Mouse (Mus musculus) CH12.LX (cell line): ENCODE measurements at regions not wholly inside any gene's neighbourhood (a gene's known extent, or its start where the extent isn't known, plus 50 kb on each side); places are given as distances from the start of the nearest gene placed in this dataset.
A peak's percentile ranks its signal among the peaks of the same experiment; 100 is the strongest.

Source experiments
- DNase-seq: peaks from one replicate; pipeline ENCODE4 v3.0.0-alpha.2; 2013; ENCODE audit errors: extremely low read depth
- H3K27ac ChIP-seq: 2 replicates; pipeline ENCODE4 v1.5.1; 2012; ENCODE audit warnings: low read depth, mild to moderate bottlenecking, control low read depth, moderate library complexity; ENCODE audit not compliant: insufficient read depth
- H3K27me3 ChIP-seq: replicated peaks from 2 replicates; pipeline ENCODE3; 2012; ENCODE audit warnings: inconsistent platforms
- H3K36me3 ChIP-seq, 2 experiments: replicated peaks in 1 of 2; 2 replicates each; pipeline versions ENCODE3 to v1.6.1; 2012; ENCODE audit warnings: inconsistent platforms in 1 of 2, low read length in 1 of 2, mild to moderate bottlenecking in 1 of 2, mixed read lengths in 1 of 2, moderate library complexity in 1 of 2; ENCODE audit not compliant: control insufficient read depth in 1 of 2, insufficient read depth in 1 of 2
- H3K4me1 ChIP-seq, 2 experiments: 2 replicates each; pipeline ENCODE4 v1.6.1; 2012; ENCODE audit warnings: inconsistent platforms in 1 of 2, moderate library complexity in 1 of 2; ENCODE audit not compliant: insufficient read depth in 2 of 2, control insufficient read depth in 1 of 2
- H3K4me2 ChIP-seq: 2 replicates; pipeline ENCODE4 v1.6.1; 2012; ENCODE audit warnings: low read depth, mild to moderate bottlenecking, control low read depth; ENCODE audit not compliant: poor library complexity, insufficient read depth, severe bottlenecking
- H3K4me3 ChIP-seq, 3 experiments: fragments of 150-350 bp in 1 of 3; sonication (generic) in 1 of 3; replicated peaks in 1 of 3; 2 replicates each; pipeline versions ENCODE3 to v1.5.1; 2011 to 2012; ENCODE audit warnings: low read depth in 2 of 3, low read length in 2 of 3, mild to moderate bottlenecking in 2 of 3, moderate library complexity in 2 of 3, control low read depth in 1 of 3, improper control_type of control experiment in 1 of 3, inconsistent platforms in 1 of 3, mixed read lengths in 1 of 3; ENCODE audit not compliant: poor library complexity in 1 of 3
- H3K79me2 ChIP-seq: replicated peaks from 2 replicates; pipeline ENCODE4 v1.6.1; 2012; ENCODE audit warnings: mild to moderate bottlenecking, moderate library complexity; ENCODE audit not compliant: control insufficient read depth, poor library complexity, insufficient read depth, severe bottlenecking; ENCODE audit errors: extremely low read depth
- H3K9ac ChIP-seq: 2 replicates; pipeline ENCODE4 v1.6.1; 2012; ENCODE audit warnings: low read depth, mild to moderate bottlenecking, control low read depth, moderate library complexity; ENCODE audit not compliant: insufficient read depth
- H3K9me3 ChIP-seq: replicated peaks from 2 replicates; pipeline ENCODE3; 2012; ENCODE audit warnings: low read length, inconsistent platforms, mixed read lengths
- BHLHE40 ChIP-seq: IDR thresholded peaks from 2 replicates; pipeline ENCODE4 v1.6.1; 2011; ENCODE audit warnings: mild to moderate bottlenecking, low read depth, low read length, improper control_type of control experiment
- CTCF ChIP-seq, 2 experiments: IDR thresholded peaks in 1 of 2; conservative IDR thresholded peaks in 1 of 2; 2 replicates each; pipeline ENCODE4 v1.5.1; 2011 to 2012; ENCODE audit warnings: low read depth in 2 of 2, low read length in 2 of 2, improper control_type of control experiment in 1 of 2, inconsistent platforms in 1 of 2, mild to moderate bottlenecking in 1 of 2, moderate library complexity in 1 of 2
- E2F4 ChIP-seq: IDR thresholded peaks from 2 replicates; pipeline ENCODE4 v1.6.1; 2011; ENCODE audit warnings: low read depth, low read length, improper control_type of control experiment; ENCODE audit not compliant: insufficient replicate concordance
- EP300 ChIP-seq: IDR thresholded peaks from 2 replicates; pipeline ENCODE4 v1.6.1; 2011; ENCODE audit warnings: low read length, improper control_type of control experiment
- GABPA ChIP-seq: IDR thresholded peaks from 2 replicates; pipeline ENCODE4 v1.6.1; 2012; ENCODE audit warnings: low read depth, low read length, improper control_type of control experiment, inconsistent platforms; ENCODE audit not compliant: insufficient replicate concordance
- KAT2A ChIP-seq: IDR thresholded peaks from 2 replicates; pipeline ENCODE4 v1.6.1; 2012; ENCODE audit warnings: low read length, improper control_type of control experiment, inconsistent platforms; ENCODE audit not compliant: insufficient replicate concordance
- MAX ChIP-seq: IDR thresholded peaks from 2 replicates; pipeline ENCODE4 v1.6.1; 2011; ENCODE audit warnings: low read length, improper control_type of control experiment
- NELFE ChIP-seq: IDR thresholded peaks from 2 replicates; pipeline ENCODE4 v1.6.1; 2011; ENCODE audit warnings: low read depth, low read length, improper control_type of control experiment
- NRF1 ChIP-seq: IDR thresholded peaks from 2 replicates; pipeline ENCODE4 v1.6.1; 2014; ENCODE audit warnings: low read depth, mild to moderate bottlenecking, inconsistent platforms, low read length, improper control_type of control experiment, moderate library complexity
- PAX5 ChIP-seq: IDR thresholded peaks from 2 replicates; pipeline ENCODE4 v1.6.1; 2012; ENCODE audit warnings: low read length, inconsistent platforms, mixed read lengths
- POLR2AphosphoS2 ChIP-seq: IDR thresholded peaks from 2 replicates; pipeline ENCODE4 v1.6.1; 2011; ENCODE audit warnings: low read depth, low read length, improper control_type of control experiment
- RAD21 ChIP-seq: IDR thresholded peaks from 2 replicates; pipeline ENCODE4 v1.6.1; 2011; ENCODE audit warnings: low read depth, mild to moderate bottlenecking, low read length, improper control_type of control experiment, moderate library complexity
- SMC3 ChIP-seq: IDR thresholded peaks from 2 replicates; pipeline ENCODE4 v1.6.1; 2011; ENCODE audit warnings: low read depth, low read length, improper control_type of control experiment
- TBP ChIP-seq: conservative IDR thresholded peaks from 2 replicates; pipeline ENCODE4 v1.6.1; 2011; ENCODE audit warnings: low read depth, low read length, improper control_type of control experiment
- TCF12 ChIP-seq: IDR thresholded peaks from 2 replicates; pipeline ENCODE4 v1.6.1; 2014; ENCODE audit warnings: low read depth, mild to moderate bottlenecking, inconsistent platforms, low read length, improper control_type of control experiment
- USF1 ChIP-seq: IDR thresholded peaks from 2 replicates; pipeline ENCODE4 v1.6.1; 2014; ENCODE audit warnings: low read depth, mild to moderate bottlenecking, inconsistent platforms, low read length, improper control_type of control experiment
- ZKSCAN1 ChIP-seq: IDR thresholded peaks from 2 replicates; pipeline ENCODE4 v1.6.1; 2012; ENCODE audit warnings: low read depth, inconsistent platforms, low read length, improper control_type of control experiment, borderline replicate concordance
- ZMIZ1 ChIP-seq: IDR thresholded peaks from 2 replicates; pipeline ENCODE4 v1.6.1; 2012; ENCODE audit warnings: low read depth, mild to moderate bottlenecking, inconsistent platforms, low read length, improper control_type of control experiment
- dilution Hi-C: fragments of 300-500 bp; cut with MboI; formaldehyde crosslinking; loops from 2 replicates; pipeline ENCODE4 v1.14.3; 2020; ENCODE audit warnings: low sequenced_read_pairs; ENCODE audit not compliant: extremely low pct_unique_long_range_greater_than_20kb, extremely low pct_ligation_motif_present
- in situ Hi-C: fragments of 300-500 bp; cut with MboI; formaldehyde crosslinking; loops from 3 replicates; pipeline ENCODE4 v1.14.3; 2019; ENCODE audit warnings: low sequenced_read_pairs, low pct_ligation_motif_present, low pct_unique_long_range_greater_than_20kb, mixed read lengths

- H3K4me3 ChIP-seq: no peak overlapping the region
Measured at GRCm38 (mm10) chr7:133185931-133186601, 61.9 kb upstream of the Ctbp2 start.

GRCm38 (mm10) chr7:133184905-133185594 lies 60.9 kb upstream of the Ctbp2 start:
- H3K9me3 ChIP-seq: peaks cover 4% of the 10 kb centered on the region
- H3K4me3 ChIP-seq: no peak overlapping the region
- H3K27me3 ChIP-seq: peaks cover 73% of the 10 kb centered on the region
- no peaks in the 10 kb centered on the region for H3K79me2 ChIP-seq
- H3K36me3 ChIP-seq: no peaks in the 10 kb centered on the region
- no peak for DNase-seq
- in situ Hi-C loops (no loop called here), dilution Hi-C loops (no loop called here)
- no peak overlapping the region for H3K9ac ChIP-seq
- TF ChIP-seq ZMIZ1: no peak
- no peak for TF ChIP-seq POLR2AphosphoS2
- TF ChIP-seq NELFE: no peak
- no peak for TF ChIP-seq KAT2A
- TF ChIP-seq USF1: no peak
- no peak for TF ChIP-seq PAX5
- no peak for TF ChIP-seq CTCF (conservative IDR thresholded peaks at IDR 0.05 in 1 of 2, IDR thresholded peaks at IDR 0.05 in 1 of 2; ENCODE audit: low read depth in 2 of 2, low read length in 2 of 2)
- no peak for TF ChIP-seq TBP
- no peak for TF ChIP-seq TCF12
- TF ChIP-seq E2F4: no peak
- no peak for TF ChIP-seq MAX
- no peak for TF ChIP-seq EP300
- H3K4me1 ChIP-seq: no peaks in the 10 kb centered on the region
- H3K4me2 ChIP-seq: no peak overlapping the region
- H3K27ac ChIP-seq: no peak overlapping the region

More at GRCm38 (mm10) chr7:133185931-133186601, 61.9 kb upstream of the Ctbp2 start:
- H3K9me3 ChIP-seq: peaks cover 4% of the 10 kb centered on the region
- no peak overlapping the region for H3K9ac ChIP-seq
- H3K79me2 ChIP-seq: no peaks in the 10 kb centered on the region
- peaks cover 70% of the 10 kb centered on the region for H3K27me3 ChIP-seq
- H3K27ac ChIP-seq: no peak overlapping the region
- in situ Hi-C loops: no loop called here
- TF ChIP-seq BHLHE40 (no peak), NRF1 (0 out of 2 replicates have a peak, but pooled peaks have one; percentile 15), SMC3 (no peak), ZKSCAN1 (no peak), CTCF (conservative IDR thresholded peaks at IDR 0.05 in 1 of 2, IDR thresholded peaks at IDR 0.05 in 1 of 2; ENCODE audit: low read depth in 2 of 2, low read length in 2 of 2) (peak in 1 of 2 experiments; percentile 57; a peak in 2 of 4 replicates), RAD21 (peak; percentile 22), GABPA (no peak), E2F4 (no peak)
- H3K4me1 ChIP-seq: no peaks in the 10 kb centered on the region
- H3K36me3 ChIP-seq: no peaks in the 10 kb centered on the region
- peak; percentile 36 for DNase-seq
- peak overlapping the region; percentile 5; the same call in 1 of the 2 replicates for H3K4me2 ChIP-seq
- dilution Hi-C loops: no loop called here
